Mouse (Mus musculus) C2C12 (cell line): ENCODE results near the gene Vti1a.

ENCODE experiments used
- CEBPB ChIP-seq: IDR thresholded peaks from one replicate; pipeline ENCODE4 v1.6.1; 2011; ENCODE audit warnings: low read depth, mild to moderate bottlenecking, control low read depth, moderate library complexity
- CTCF ChIP-seq: IDR thresholded peaks from one replicate; pipeline ENCODE4 v1.5.1; 2011; ENCODE audit not compliant: control insufficient read depth, insufficient read depth, insufficient read length
- FOSL1 ChIP-seq: IDR thresholded peaks from one replicate; pipeline ENCODE4 v1.8.0; 2011; ENCODE audit warnings: mild to moderate bottlenecking, low read length; ENCODE audit not compliant: poor library complexity, insufficient read depth, severe bottlenecking
- MAX ChIP-seq: IDR thresholded peaks from one replicate; pipeline ENCODE4 v1.6.1; 2011; ENCODE audit warnings: mild to moderate bottlenecking, control low read depth
- MYOD1 ChIP-seq: IDR thresholded peaks from one replicate; pipeline ENCODE4 v1.6.1; 2011; ENCODE audit warnings: low read depth; ENCODE audit not compliant: control insufficient read depth, insufficient read length
- MYOG ChIP-seq: IDR thresholded peaks from one replicate; pipeline ENCODE4 v1.6.1; 2011; ENCODE audit not compliant: control insufficient read depth, insufficient read length; ENCODE audit errors: extremely low read depth
- USF1 ChIP-seq: IDR thresholded peaks from one replicate; pipeline ENCODE4 v1.6.1; 2011; ENCODE audit warnings: low read depth, mild to moderate bottlenecking, control low read depth, moderate library complexity

DNA sequence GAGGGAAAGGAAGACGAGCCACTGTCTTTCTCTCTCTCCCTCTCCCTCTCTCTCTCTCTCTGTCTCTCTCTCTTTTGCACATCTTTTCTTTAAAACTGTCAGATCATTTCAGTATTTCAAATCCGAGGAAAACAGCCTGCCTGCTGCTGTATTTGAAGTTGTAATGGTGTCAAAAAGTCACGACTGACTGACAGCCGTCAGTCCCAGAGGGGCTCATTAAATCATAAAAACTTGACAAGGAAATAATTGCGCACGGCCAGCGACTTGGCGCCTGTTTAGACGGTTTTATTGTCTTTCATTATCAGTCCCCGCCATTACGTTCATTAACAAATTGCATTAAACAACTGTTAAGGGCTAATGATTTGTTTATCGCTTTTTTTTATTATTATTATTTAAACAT is 310.9 kb downstream of the Vti1a start:
- TF ChIP-seq CTCF, result no peak
- no peak for TF ChIP-seq FOSL1
- no peak for TF ChIP-seq MYOG
- no peak for TF ChIP-seq MYOD1
- no peak for TF ChIP-seq USF1
- TF ChIP-seq MAX, result no peak
- TF ChIP-seq CEBPB, result no peak
